Mouse (Mus musculus) hindbrain, embryonic 13.5 days (tissue): ENCODE results near the gene Mid1. TPM values are rescaled to one million over a fixed set of nuclear protein-coding genes. Genes with fewer than 3 reads are reported as not detected.
A peak's percentile ranks its signal among the peaks of the same experiment; 100 is the strongest.

ENCODE experiments used
- ATAC-seq: fragments of 200-750 bp; cut with Nextera tagmentation; 2 replicates; pipeline ENCODE4 v1.8.0; 2017; ENCODE audit warnings: moderate TSS enrichment; ENCODE audit not compliant: low FRiP score
- H3K27ac ChIP-seq: fragments of 300-500 bp; sonication (generic); 2 replicates; pipeline ENCODE4 v1.5.1; 2015; ENCODE audit warnings: inconsistent platforms, mild to moderate bottlenecking, moderate library complexity
- H3K27me3 ChIP-seq: fragments of 300-500 bp; sonication (generic); 2 replicates; pipeline ENCODE4 v1.6.1; 2015; ENCODE audit warnings: mild to moderate bottlenecking, inconsistent platforms
- H3K36me3 ChIP-seq: fragments of 300-500 bp; sonication (generic); 2 replicates; pipeline ENCODE4 v1.6.1; 2015; ENCODE audit warnings: mild to moderate bottlenecking, inconsistent platforms
- H3K4me1 ChIP-seq: fragments of 300-500 bp; sonication (generic); replicated peaks from 2 replicates; pipeline ENCODE4 v1.6.1; 2015; ENCODE audit warnings: inconsistent platforms
- H3K4me2 ChIP-seq: fragments of 300-500 bp; sonication (generic); 2 replicates; pipeline ENCODE4 v1.6.1; 2015; ENCODE audit warnings: inconsistent platforms, mild to moderate bottlenecking, moderate library complexity
- H3K4me3 ChIP-seq: fragments of 300-500 bp; sonication (generic); 2 replicates; pipeline ENCODE4 v1.5.1; 2015; ENCODE audit warnings: mild to moderate bottlenecking, inconsistent platforms
- H3K9ac ChIP-seq: fragments of 300-500 bp; sonication (generic); 2 replicates; pipeline ENCODE4 v1.6.1; 2015; ENCODE audit warnings: mild to moderate bottlenecking, inconsistent platforms
- H3K9me3 ChIP-seq: fragments of 300-500 bp; sonication (generic); 2 replicates; pipeline ENCODE4 v1.6.1; 2016; ENCODE audit warnings: inconsistent platforms
- WGBS: fragments of 180-500 bp; shearing (Covaris S2); methylation state at CpG from one replicate; pipeline ENCODE4 v1.1.7; 2015; 5-methylcytosine and 5-hydroxymethylcytosine counted together
- polyA plus RNA-seq: library from polyadenylated mRNA; unstranded; fragments of >200 nt; fragmentation: Nextera tagmentation; extraction: Ambion mirVana; gene quantifications from 2 replicates; pipeline ENCODE4 v1.2.1, GENCODE M21; 2015

Mid1 gene
- 7.7 and 8.1 TPM in 2 replicates for polyA plus RNA-seq

DNA sequence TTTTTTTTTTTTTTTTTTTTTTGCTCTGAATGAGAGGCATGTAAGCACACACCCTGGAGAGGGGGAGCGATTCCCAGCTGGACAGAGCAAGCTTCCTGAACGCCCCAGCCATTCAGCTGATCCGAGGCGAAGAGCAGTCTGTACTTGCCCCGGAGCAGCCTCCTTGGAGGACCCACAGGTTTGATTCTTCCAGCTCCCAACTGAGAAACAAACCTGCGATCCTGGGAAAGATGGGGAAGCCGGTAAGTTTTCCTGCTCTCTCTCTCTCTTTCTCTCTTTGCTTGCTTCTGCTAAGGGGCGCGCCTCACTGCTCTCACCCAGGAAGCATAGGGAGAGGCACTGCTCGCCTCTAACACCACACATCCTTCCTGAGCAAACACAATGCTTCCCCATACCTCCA, at the start of gene Mid1:
TSS of gene Mid1 (plus strand) at position 69 of the 400 bp plus-strand sequence.
- no peaks in the 10 kb centered on the region for H3K4me1 ChIP-seq
- H3K27me3 ChIP-seq = peaks cover 35% of the 10 kb centered on the region
- ATAC-seq = no peak
- no peaks in the 10 kb centered on the region for H3K9me3 ChIP-seq
- peak within 1 kb of the TSS; percentile 47 for H3K4me2 ChIP-seq
- peak within 1 kb of the TSS; percentile 24 for H3K4me3 ChIP-seq
- no peak within 1 kb of the TSS for H3K27ac ChIP-seq
- peak within 1 kb of the TSS; percentile 53 for H3K9ac ChIP-seq
- H3K36me3 ChIP-seq = no peaks in the 10 kb centered on the region
- WGBS = 24% methylated on average over 10 of the region's 10 CpGs

DNA sequence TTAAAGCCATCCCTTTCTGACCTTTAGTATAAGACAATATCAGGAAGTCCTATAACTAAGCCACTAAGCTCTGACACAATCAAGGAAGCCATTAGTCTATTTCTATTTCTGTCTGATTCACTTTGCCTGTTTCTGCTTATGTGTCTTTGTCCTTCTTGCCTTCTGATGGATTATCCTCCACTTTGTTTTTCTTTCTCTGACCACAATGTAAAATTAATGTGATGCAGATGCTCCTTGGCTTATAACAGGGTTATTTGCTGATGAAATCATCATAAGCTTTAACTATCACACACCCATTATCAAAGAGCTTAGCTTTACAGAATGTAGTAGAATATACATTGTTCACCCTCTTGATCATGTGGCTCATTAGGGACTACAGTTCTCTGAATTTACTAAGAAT, 11.9 kb upstream of the Mid1 start:
- H3K9me3 ChIP-seq = no peaks in the 10 kb centered on the region
- H3K36me3 ChIP-seq = no peaks in the 10 kb centered on the region
- no peak for ATAC-seq
- peaks cover 38% of the 10 kb centered on the region; the same call in 1 of the 2 replicates for H3K27me3 ChIP-seq
- H3K9ac ChIP-seq = no peak overlapping the region
- H3K4me2 ChIP-seq = no peak overlapping the region
- H3K27ac ChIP-seq = no peak overlapping the region
- no peaks in the 10 kb centered on the region for H3K4me1 ChIP-seq
- no peak overlapping the region for H3K4me3 ChIP-seq

DNA sequence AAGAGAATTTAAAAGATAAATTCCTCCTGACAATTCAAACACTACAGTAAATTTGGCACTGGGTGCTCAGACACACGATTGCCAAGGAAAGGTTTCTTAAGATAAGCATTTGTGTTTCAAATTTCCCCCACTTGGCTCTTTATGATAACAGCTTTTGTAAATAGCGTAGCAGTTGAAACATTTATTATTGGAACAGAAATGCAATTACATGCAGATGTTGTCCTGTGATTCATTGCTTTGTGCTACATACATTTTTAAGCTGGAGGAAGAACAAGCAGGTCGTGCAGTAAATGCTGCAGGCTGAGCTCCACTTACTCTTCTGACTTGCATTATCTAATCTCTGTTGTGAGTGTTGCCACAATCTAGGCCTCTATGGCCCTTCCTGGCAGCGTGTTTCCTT, 8.7 kb upstream of the Mid1 start:
- H3K27me3 ChIP-seq = peaks cover 33% of the 10 kb centered on the region; the same call in 1 of the 2 replicates
- WGBS = 60% methylated on average over 4 of the region's 4 CpGs
- no peak overlapping the region for H3K4me2 ChIP-seq
- H3K4me1 ChIP-seq = no peaks in the 10 kb centered on the region
- no peaks in the 10 kb centered on the region for H3K36me3 ChIP-seq
- no peak overlapping the region for H3K4me3 ChIP-seq
- H3K9ac ChIP-seq = no peak overlapping the region
- no peak overlapping the region for H3K27ac ChIP-seq
- ATAC-seq = no peak
- no peaks in the 10 kb centered on the region for H3K9me3 ChIP-seq

DNA sequence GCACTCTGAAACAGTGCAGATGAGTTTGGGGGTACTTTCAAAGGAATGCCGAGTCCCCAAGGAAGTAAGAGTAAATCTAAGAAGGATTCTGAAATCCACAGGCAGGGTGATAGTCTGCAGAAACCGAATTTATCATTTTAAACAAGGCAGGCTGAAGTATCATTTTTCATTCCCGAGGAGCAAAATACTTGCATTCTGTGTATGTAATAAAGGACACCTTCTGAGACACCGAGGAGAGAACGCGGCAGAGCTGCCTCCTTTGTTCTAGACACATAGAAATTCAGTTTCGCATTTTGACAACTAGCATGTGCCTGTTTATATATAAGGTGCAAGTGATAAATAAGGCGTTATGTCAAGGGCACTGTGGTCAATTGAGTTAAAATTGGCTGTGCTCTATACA, 732 bp downstream of the Mid1 start:
- Histone ChIP-seq H3K27me3 (peaks cover 38% of the 10 kb centered on the region), H3K4me2 (peak overlapping the region; percentile 47; the same call in 1 of the 2 replicates), H3K9ac (no peak overlapping the region), H3K36me3 (no peaks in the 10 kb centered on the region), H3K4me3 (no peak overlapping the region), H3K27ac (no peak overlapping the region), H3K9me3 (no peaks in the 10 kb centered on the region), H3K4me1 (no peaks in the 10 kb centered on the region)
- 40% methylated on average over 8 of the region's 8 CpGs for WGBS
- no peak for ATAC-seq

- Histone ChIP-seq H3K27ac (no peak overlapping the region), H3K9ac (no peak overlapping the region), H3K4me2 (no peak overlapping the region), H3K36me3 (no peaks in the 10 kb centered on the region), H3K9me3 (no peaks in the 10 kb centered on the region), H3K27me3 (peaks cover 58% of the 10 kb centered on the region), H3K4me1 (no peaks in the 10 kb centered on the region), H3K4me3 (no peak overlapping the region)
- WGBS = 71% methylated on average over 2 of the region's 2 CpGs
- ATAC-seq = no peak
These were observed 6.2 kb downstream of the Mid1 start for GRCm38 (mm10) chrX:169691217-169691616.

DNA sequence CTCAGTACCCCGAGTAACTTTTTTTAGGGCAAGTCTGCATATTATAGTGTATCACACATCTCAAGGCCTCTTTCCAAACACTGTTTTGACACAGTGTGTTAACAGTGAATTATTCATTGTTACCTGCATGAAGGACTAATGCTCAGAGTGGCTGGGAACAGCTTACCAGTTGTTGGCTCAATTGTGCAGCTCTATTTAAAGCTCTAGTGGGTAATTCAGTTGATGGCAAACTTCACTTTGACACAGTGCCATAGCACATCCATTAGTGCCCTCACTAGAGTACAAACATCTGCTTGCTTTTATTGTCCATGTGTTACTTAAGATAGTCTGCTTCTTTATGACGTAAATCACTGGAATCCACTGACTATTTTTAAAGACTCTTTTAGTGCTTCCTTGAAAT, 6.7 kb downstream of the Mid1 start:
- Histone ChIP-seq H3K27ac (no peak overlapping the region), H3K36me3 (no peaks in the 10 kb centered on the region), H3K9ac (no peak overlapping the region), H3K4me3 (no peak overlapping the region), H3K9me3 (no peaks in the 10 kb centered on the region), H3K4me2 (no peak overlapping the region), H3K4me1 (no peaks in the 10 kb centered on the region), H3K27me3 (peaks cover 62% of the 10 kb centered on the region)
- 73% methylated on average over 2 of the region's 2 CpGs for WGBS
- ATAC-seq = no peak

DNA sequence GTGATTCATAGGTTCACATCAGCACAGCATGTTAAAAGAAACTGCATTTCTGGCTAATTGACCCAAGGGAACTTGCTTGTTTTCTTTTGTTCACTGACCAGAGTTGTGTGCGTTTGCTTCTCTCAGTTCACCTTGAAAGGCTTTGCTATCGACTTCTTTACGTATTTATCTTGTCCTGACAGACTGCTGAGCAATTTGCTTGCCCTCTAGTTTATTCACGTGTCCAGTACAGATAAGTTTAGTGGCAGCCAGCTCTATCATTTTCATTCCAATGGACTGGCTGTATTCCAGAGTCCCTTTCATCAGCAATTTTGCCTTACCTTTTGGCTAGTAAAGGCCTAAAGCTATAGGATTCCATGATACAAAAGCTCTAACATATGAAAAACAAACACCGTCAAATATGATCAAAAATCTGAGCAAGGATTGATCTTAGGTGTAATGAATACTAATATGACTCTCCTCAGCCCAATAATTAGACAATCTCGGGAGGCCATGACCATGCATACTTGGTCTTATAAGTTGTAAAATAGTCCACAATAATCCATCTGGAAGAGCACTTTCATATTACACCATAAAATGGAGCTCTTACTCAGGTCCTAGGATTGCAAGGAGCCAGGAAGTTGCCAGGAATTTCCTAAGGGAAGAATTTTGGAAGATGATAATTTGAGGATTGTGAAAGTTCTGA, 7.4 kb downstream of the Mid1 start:
- H3K9ac ChIP-seq = no peak overlapping the region
- H3K4me3 ChIP-seq = no peak overlapping the region
- no peaks in the 10 kb centered on the region for H3K36me3 ChIP-seq
- 63% methylated on average over 6 of the region's 6 CpGs for WGBS
- peaks cover 57% of the 10 kb centered on the region for H3K27me3 ChIP-seq
- H3K9me3 ChIP-seq = no peaks in the 10 kb centered on the region
- H3K4me1 ChIP-seq = no peaks in the 10 kb centered on the region
- H3K27ac ChIP-seq = no peak overlapping the region
- no peak overlapping the region for H3K4me2 ChIP-seq
- no peak for ATAC-seq

GRCm38 (mm10) chrX:169704016-169704602, 19.1 kb downstream of the Mid1 start:
- H3K36me3 ChIP-seq = no peaks in the 10 kb centered on the region
- no peak overlapping the region for H3K4me3 ChIP-seq
- H3K27me3 ChIP-seq = peaks cover 62% of the 10 kb centered on the region
- H3K9ac ChIP-seq = no peak overlapping the region
- ATAC-seq = no peak
- WGBS = 82% methylated on average over 2 of the region's 2 CpGs
- H3K4me2 ChIP-seq = no peak overlapping the region
- no peaks in the 10 kb centered on the region for H3K4me1 ChIP-seq
- no peaks in the 10 kb centered on the region for H3K9me3 ChIP-seq
- H3K27ac ChIP-seq = no peak overlapping the region

DNA sequence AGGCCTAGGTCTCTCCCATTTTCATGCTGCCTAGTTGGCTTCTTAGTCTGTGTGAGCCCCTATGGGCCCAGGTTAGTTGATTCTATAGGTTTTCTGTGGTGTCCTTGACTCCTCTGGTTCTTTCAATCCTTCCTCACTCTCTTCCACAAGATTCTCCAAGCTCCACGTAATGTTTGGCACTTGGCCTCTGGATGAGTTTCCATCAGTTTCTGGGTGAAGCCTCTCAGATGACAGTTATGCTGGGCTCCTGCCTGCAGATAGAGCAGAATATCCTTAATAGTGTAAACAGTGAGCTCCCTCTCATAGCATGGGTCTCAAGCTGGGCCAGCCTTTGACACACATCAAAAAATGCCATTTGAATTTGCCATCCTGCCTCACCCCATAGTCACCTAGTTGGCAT, 38.5 kb downstream of the Mid1 start:
- H3K4me1 ChIP-seq = no peaks in the 10 kb centered on the region
- H3K36me3 ChIP-seq = no peaks in the 10 kb centered on the region
- WGBS = 91% methylated on average over 1 of the region's 1 CpGs
- no peak overlapping the region for H3K4me3 ChIP-seq
- H3K4me2 ChIP-seq = no peak overlapping the region
- no peak for ATAC-seq
- peaks cover 35% of the 10 kb centered on the region for H3K27me3 ChIP-seq
- no peaks in the 10 kb centered on the region for H3K9me3 ChIP-seq
- no peak overlapping the region for H3K9ac ChIP-seq
- no peak overlapping the region for H3K27ac ChIP-seq

- Histone ChIP-seq H3K4me2 (no peak overlapping the region), H3K36me3 (no peaks in the 10 kb centered on the region), H3K27ac (no peak overlapping the region), H3K9ac (no peak overlapping the region), H3K9me3 (no peaks in the 10 kb centered on the region), H3K4me1 (no peaks in the 10 kb centered on the region), H3K4me3 (no peak overlapping the region), H3K27me3 (peaks cover 48% of the 10 kb centered on the region)
- 48% methylated on average over 3 of the region's 3 CpGs for WGBS
- ATAC-seq = no peak
These were observed 50.5 kb downstream of the Mid1 start for GRCm38 (mm10) chrX:169735387-169735969.

GRCm38 (mm10) chrX:169758001-169758400, 73.0 kb downstream of the Mid1 start:
- no peak overlapping the region for H3K4me2 ChIP-seq
- no peak overlapping the region for H3K9ac ChIP-seq
- no peak for ATAC-seq
- H3K4me3 ChIP-seq = no peak overlapping the region
- H3K27ac ChIP-seq = no peak overlapping the region
- WGBS = 85% methylated on average over 3 of the region's 3 CpGs
- no peaks in the 10 kb centered on the region for H3K36me3 ChIP-seq
- H3K27me3 ChIP-seq = peaks cover 34% of the 10 kb centered on the region
- no peaks in the 10 kb centered on the region for H3K9me3 ChIP-seq
- H3K4me1 ChIP-seq = no peaks in the 10 kb centered on the region

DNA sequence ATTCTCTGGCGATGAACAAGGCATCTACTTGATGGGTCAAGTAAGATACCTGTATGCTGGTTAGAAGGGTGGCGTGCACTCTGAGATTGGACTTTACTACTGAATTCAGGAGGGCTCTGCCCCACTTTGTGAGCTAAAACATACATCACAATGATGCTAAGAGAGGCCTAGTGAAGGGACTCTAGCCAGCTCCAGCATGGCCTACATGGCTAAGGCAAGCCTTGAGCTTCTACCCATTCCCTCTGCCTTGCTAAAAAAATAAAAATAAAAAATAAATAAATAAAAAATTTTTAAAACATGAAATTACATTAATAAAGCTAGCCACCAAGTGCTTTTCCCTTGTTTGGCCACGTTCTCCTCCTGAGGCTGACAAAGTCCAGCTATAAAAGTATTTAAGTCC, 94.5 kb downstream of the Mid1 start, which contains the start of gene 4933400A11Rik:
TSS of gene 4933400A11Rik (minus strand) at position 101 of the 400 bp plus-strand sequence.
- H3K4me2 ChIP-seq = no peak within 1 kb of the TSS
- H3K9me3 ChIP-seq = no peaks in the 10 kb centered on the region
- H3K4me1 ChIP-seq = no peaks in the 10 kb centered on the region
- no peak for ATAC-seq
- 87% methylated on average over 3 of the region's 3 CpGs for WGBS
- H3K36me3 ChIP-seq = no peaks in the 10 kb centered on the region
- H3K27ac ChIP-seq = no peak within 1 kb of the TSS
- no peak within 1 kb of the TSS for H3K4me3 ChIP-seq
- H3K9ac ChIP-seq = no peak within 1 kb of the TSS
- peaks cover 31% of the 10 kb centered on the region for H3K27me3 ChIP-seq

DNA sequence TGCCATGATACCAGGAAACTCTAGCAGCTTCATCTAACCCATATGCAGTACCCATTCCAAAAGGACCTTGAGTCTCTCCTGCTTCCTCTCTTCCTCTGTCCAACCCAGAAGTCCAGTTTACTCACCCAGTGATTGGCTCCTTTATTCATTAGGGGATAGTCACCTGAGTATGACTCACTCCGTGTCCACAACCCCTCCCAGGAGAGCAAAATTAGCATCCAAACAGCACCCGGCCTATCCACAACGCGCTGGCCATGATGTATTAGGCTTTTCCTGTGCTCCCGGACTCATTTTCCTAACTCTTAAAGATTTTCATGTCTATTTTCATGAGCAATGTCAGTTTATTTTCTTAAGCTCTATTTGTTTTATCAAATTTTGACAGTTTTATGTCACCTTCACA, 104.7 kb downstream of the Mid1 start:
- no peaks in the 10 kb centered on the region for H3K9me3 ChIP-seq
- H3K27me3 ChIP-seq = peaks cover 22% of the 10 kb centered on the region
- H3K9ac ChIP-seq = no peak overlapping the region
- no peaks in the 10 kb centered on the region for H3K4me1 ChIP-seq
- 83% methylated on average over 5 of the region's 5 CpGs for WGBS
- H3K4me2 ChIP-seq = no peak overlapping the region
- no peak overlapping the region for H3K27ac ChIP-seq
- no peak for ATAC-seq
- no peaks in the 10 kb centered on the region for H3K36me3 ChIP-seq
- H3K4me3 ChIP-seq = no peak overlapping the region
